In the genomic region with DNA sequence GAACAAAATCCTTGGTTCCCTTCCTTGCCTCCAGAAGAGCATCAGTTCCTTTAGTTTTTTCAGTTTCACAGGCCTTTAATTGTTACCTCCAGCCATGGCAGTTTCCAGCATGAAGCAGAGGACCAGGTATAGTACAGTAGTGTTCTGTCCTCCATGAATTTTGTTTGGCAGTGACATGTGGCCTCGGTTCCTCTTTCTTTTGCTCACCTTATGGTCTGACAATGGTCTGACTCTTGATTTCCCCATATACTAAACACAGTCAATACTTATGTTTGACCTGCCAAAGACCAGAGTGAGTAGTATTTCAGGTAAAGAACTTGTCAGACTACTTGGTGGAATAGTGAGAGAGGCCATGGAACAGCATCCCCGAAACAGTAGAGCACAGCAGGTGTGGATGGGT, we compare ENCODE assay signal across 23 mouse cellular contexts. TPM values are rescaled to one million over a fixed set of nuclear protein-coding genes. Genes with fewer than 3 reads are reported as not detected.
DNase-seq lines count a peak whose midpoint lies in the region; ATAC-seq and TF ChIP-seq lines count a peak whose summit lies in the region.
"Had no signal": no experiment of that assay in that cellular context is flagged by ENCODE, and none has a peak within 500 bp of the region (broad histone marks: within the 10 kb centered on the region; RNA-seq: fewer than 3 reads in every experiment).

No protein-coding gene starts in this region.

- no peak for ATAC-seq in heart, embryonic 11.5 days (replicated peaks; ENCODE audit: insufficient number of reproducible peaks, low FRiP score, low TSS enrichment)
- no peak for ATAC-seq in heart, embryonic 12.5 days (ENCODE audit: insufficient number of reproducible peaks, low FRiP score)
- no peak for ATAC-seq in stomach, postnatal 0 days (ENCODE audit: low FRiP score, low TSS enrichment)
- ATAC-seq: activated CD4-positive, CD25-positive, alpha-beta regulatory T cell, adult 4 months; CD4-positive, CD25-positive, alpha-beta regulatory T cell, adult 4 months; Patski had no signal

- no peaks in the 10 kb centered on the region for H3K9me3 ChIP-seq in heart, embryonic 11.5 days (replicated peaks; ENCODE audit: control insufficient read depth, low read length)
- H3K9me3 ChIP-seq in heart, embryonic 10.5 days: no peaks in the 10 kb centered on the region
- no peaks in the 10 kb centered on the region for H3K9me3 ChIP-seq in heart, embryonic 12.5 days (replicated peaks)
- no peaks in the 10 kb centered on the region for H3K9me3 ChIP-seq in stomach, postnatal 0 days (ENCODE audit: control insufficient read depth, low read length)

- 85% methylated on average over 2 of the region's 2 CpGs for WGBS in heart, embryonic 11.5 days (ENCODE audit: insufficient replicate concordance)
- 86% methylated on average over 2 of the region's 2 CpGs for WGBS in heart, embryonic 10.5 days
- 82% methylated on average over 2 of the region's 2 CpGs for WGBS in heart, embryonic 12.5 days
- WGBS in stomach, postnatal 0 days: 79% methylated on average over 2 of the region's 2 CpGs

- TF ChIP-seq CTCF in stomach, postnatal 0 days (IDR thresholded peaks at IDR 0.05; ENCODE audit: low read depth): no peak

- H3K4me2 ChIP-seq in heart, embryonic 11.5 days: no peak overlapping the region
- H3K4me2 ChIP-seq in heart, embryonic 12.5 days: no peak overlapping the region
- no peak overlapping the region for H3K4me2 ChIP-seq in stomach, postnatal 0 days (replicated peaks; ENCODE audit: low read depth)

- no peaks in the 10 kb centered on the region for H3K36me3 ChIP-seq in heart, embryonic 11.5 days (ENCODE audit: control insufficient read depth, insufficient read depth, low read length)
- H3K36me3 ChIP-seq in heart, embryonic 10.5 days: no peaks in the 10 kb centered on the region
- H3K36me3 ChIP-seq in heart, embryonic 12.5 days: no peaks in the 10 kb centered on the region
- no peaks in the 10 kb centered on the region for H3K36me3 ChIP-seq in stomach, postnatal 0 days (ENCODE audit: control insufficient read depth, insufficient read depth, low read length)
- H3K36me3 ChIP-seq: G1E had no signal

- no peak overlapping the region for H3K4me3 ChIP-seq in heart, embryonic 11.5 days (ENCODE audit: low read depth, low read length)
- no peak overlapping the region for H3K4me3 ChIP-seq in heart, embryonic 10.5 days
- no peak overlapping the region for H3K4me3 ChIP-seq in heart, embryonic 12.5 days
- H3K4me3 ChIP-seq in stomach, postnatal 0 days (ENCODE audit: low read depth, low read length): no peak overlapping the region

- peak; percentile 63 for DNase-seq in heart, adult 11 months
- DNase-seq in heart, embryonic 10.5 days (ENCODE audit: low spot score): peak; percentile 69
- DNase-seq in stomach, postnatal 0 days (ENCODE audit: low spot score): no peak
- DNase-seq in lung, postnatal 25 days (ENCODE audit: low spot score): no peak
- DNase-seq: adrenal gland, adult 2 months; adrenal gland, adult 8-10 months; adrenal gland, postnatal 10 days; adrenal gland, postnatal 14 days; adrenal gland, postnatal 25 days; adrenal gland, postnatal 36 days; B cell, adult 2 months; cerebellum, adult 11 months; cerebellum, adult 11-12 months; cerebellum, adult 18-20 months had no signal

- TF ChIP-seq EP300 in stomach, postnatal 0 days (optimal IDR thresholded peaks at IDR 0.05): no peak

- H3K27me3 ChIP-seq in heart, embryonic 11.5 days (ENCODE audit: control insufficient read depth, insufficient read depth, low read length): no peaks in the 10 kb centered on the region
- H3K27me3 ChIP-seq in heart, embryonic 10.5 days (ENCODE audit: insufficient read depth, poor library complexity, severe bottlenecking): no peaks in the 10 kb centered on the region
- H3K27me3 ChIP-seq in heart, embryonic 12.5 days (replicated peaks): no peaks in the 10 kb centered on the region
- no peaks in the 10 kb centered on the region for H3K27me3 ChIP-seq in stomach, postnatal 0 days (ENCODE audit: control insufficient read depth, insufficient read depth, low read length)
- H3K27me3 ChIP-seq: CH12.LX, Patski had no signal

- H3K27ac ChIP-seq in heart, embryonic 11.5 days (ENCODE audit: low read depth, low read length): no peak overlapping the region
- no peak overlapping the region for H3K27ac ChIP-seq in heart, embryonic 10.5 days
- no peak overlapping the region for H3K27ac ChIP-seq in heart, embryonic 12.5 days (ENCODE audit: poor library complexity, severe bottlenecking)
- H3K27ac ChIP-seq in stomach, postnatal 0 days (replicated peaks): 0 out of 2 replicates have a peak overlapping the region, but pooled peaks have one; percentile 6

- no peak overlapping the region for H3K9ac ChIP-seq in heart, embryonic 11.5 days (ENCODE audit: low read depth, low read length)
- H3K9ac ChIP-seq in heart, embryonic 12.5 days: no peak overlapping the region
- H3K9ac ChIP-seq in stomach, postnatal 0 days (ENCODE audit: low read length): no peak overlapping the region

- H3K4me1 ChIP-seq in heart, embryonic 11.5 days (ENCODE audit: control insufficient read depth, insufficient read depth, low read length): peaks cover 3% of the 10 kb centered on the region; the same call in 1 of the 2 replicates
- peaks cover 6% of the 10 kb centered on the region; the same call in 1 of the 2 replicates for H3K4me1 ChIP-seq in heart, embryonic 10.5 days
- peaks cover 11% of the 10 kb centered on the region for H3K4me1 ChIP-seq in heart, embryonic 12.5 days (replicated peaks)
- H3K4me1 ChIP-seq in stomach, postnatal 0 days (replicated peaks; ENCODE audit: control insufficient read depth, insufficient read depth): no peaks in the 10 kb centered on the region; the same call in 1 of the 2 replicates

RNA-seq across cellular contexts. Expression of a gene that starts 23.0 kb away (rescaled TPM):
- 20.9 and 22.2 TPM in 2 replicates for polyA plus RNA-seq in heart, embryonic 11.5 days (2014; fragmentation: Nextera tagmentation; extraction: Ambion mirVana)
- 15.7 and 25.9 TPM in 2 replicates for polyA plus RNA-seq in heart, embryonic 10.5 days (2016; fragmentation: Nextera tagmentation; extraction: Ambion mirVana)
- 24.4 and 24.6 TPM in 2 replicates for polyA plus RNA-seq in heart, embryonic 12.5 days (2016; fragmentation: Nextera tagmentation; extraction: Ambion mirVana)
- 46.0 and 50.6 TPM in 2 replicates for polyA plus RNA-seq in stomach, postnatal 0 days (2015; fragmentation: Nextera tagmentation; extraction: Ambion mirVana)
- polyA plus RNA-seq: activated CD4-positive, CD25-positive, alpha-beta regulatory T cell, adult 4 months; CD4-positive, CD25-positive, alpha-beta regulatory T cell, adult 4 months; G1E had no signal

RNA-seq across cellular contexts. Expression of a gene that starts 39.2 kb away (rescaled TPM):
- 0.27 TPM in 1 of 2 replicates, not detected in the other for polyA plus RNA-seq in heart, embryonic 11.5 days (2014; fragmentation: Nextera tagmentation; extraction: Ambion mirVana)
- polyA plus RNA-seq in heart, embryonic 10.5 days (2016; fragmentation: Nextera tagmentation; extraction: Ambion mirVana): 0.15 and 4.3 TPM in 2 replicates
- 0.17 and 0.61 TPM in 2 replicates for polyA plus RNA-seq in heart, embryonic 12.5 days (2016; fragmentation: Nextera tagmentation; extraction: Ambion mirVana)
- polyA plus RNA-seq in stomach, postnatal 0 days (2015; fragmentation: Nextera tagmentation; extraction: Ambion mirVana): 2.3 and 4.5 TPM in 2 replicates
- polyA plus RNA-seq: activated CD4-positive, CD25-positive, alpha-beta regulatory T cell, adult 4 months; C2C12; CD4-positive, CD25-positive, alpha-beta regulatory T cell, adult 4 months; G1E had no signal

RNA-seq across cellular contexts. Expression of a gene that starts 48.4 kb away (rescaled TPM):
- not detected in 2 replicates for polyA plus RNA-seq in heart, embryonic 11.5 days (2014; fragmentation: Nextera tagmentation; extraction: Ambion mirVana)
- polyA plus RNA-seq in heart, embryonic 10.5 days (2016; fragmentation: Nextera tagmentation; extraction: Ambion mirVana): 0.21 TPM in 1 of 2 replicates, not detected in the other
- polyA plus RNA-seq in heart, embryonic 12.5 days (2016; fragmentation: Nextera tagmentation; extraction: Ambion mirVana): not detected in 2 replicates
- polyA plus RNA-seq in stomach, postnatal 0 days (2015; fragmentation: Nextera tagmentation; extraction: Ambion mirVana): not detected in 2 replicates
- polyA plus RNA-seq: activated CD4-positive, CD25-positive, alpha-beta regulatory T cell, adult 4 months; adrenal gland, adult 2 months; brain, embryonic 14.5 days; C2C12; CD4-positive, CD25-positive, alpha-beta regulatory T cell, adult 4 months; G1E; Patski had no signal

Comparison
In these comparisons a context has a peak if more than half of its experiments do, and no peak if none do; other contexts are left out.
1. DNase-seq: peak in heart, adult 11 months (single experiment) and heart, embryonic 10.5 days (single experiment); none in stomach, postnatal 0 days (single experiment) and lung, postnatal 25 days (single experiment).